Mouse (Mus musculus) C2C12 (cell line): ENCODE measurements at regions not wholly inside any gene's neighbourhood (a gene's known extent, or its start where the extent isn't known, plus 50 kb on each side); places are given as distances from the start of the nearest gene placed in this dataset.

Experiments used
- CEBPB ChIP-seq: IDR thresholded peaks from one replicate; pipeline ENCODE4 v1.6.1; 2011; ENCODE audit warnings: low read depth, mild to moderate bottlenecking, control low read depth, moderate library complexity
- CTCF ChIP-seq: IDR thresholded peaks from one replicate; pipeline ENCODE4 v1.5.1; 2011; ENCODE audit not compliant: control insufficient read depth, insufficient read depth, insufficient read length
- MAX ChIP-seq: IDR thresholded peaks from one replicate; pipeline ENCODE4 v1.6.1; 2011; ENCODE audit warnings: mild to moderate bottlenecking, control low read depth
- MYOD1 ChIP-seq: IDR thresholded peaks from one replicate; pipeline ENCODE4 v1.6.1; 2011; ENCODE audit warnings: low read depth; ENCODE audit not compliant: control insufficient read depth, insufficient read length
- USF1 ChIP-seq: IDR thresholded peaks from one replicate; pipeline ENCODE4 v1.6.1; 2011; ENCODE audit warnings: low read depth, mild to moderate bottlenecking, control low read depth, moderate library complexity

DNA sequence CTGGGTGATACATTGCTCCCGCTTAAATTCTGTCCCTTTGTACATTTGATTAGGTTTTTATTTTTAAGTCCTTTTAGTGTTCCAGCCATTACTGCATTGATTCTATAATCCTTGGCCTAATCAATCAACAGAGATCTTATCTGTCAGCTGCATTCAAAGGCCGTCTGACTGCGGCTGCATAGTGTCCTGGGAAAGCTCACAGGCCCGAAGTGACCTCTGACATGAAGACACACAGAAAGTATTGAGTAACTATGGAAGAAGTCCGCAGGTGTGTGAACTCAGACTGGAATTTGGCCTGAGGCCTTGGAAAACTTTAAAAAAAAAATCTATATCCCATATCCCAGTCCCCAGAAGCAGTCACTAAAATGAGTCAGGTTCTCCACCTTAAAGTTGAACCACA is 67.4 kb upstream of the Ptpn13 start:
- no peak for TF ChIP-seq CTCF
- TF ChIP-seq MAX = no peak
- no peak for TF ChIP-seq USF1
- TF ChIP-seq MYOD1 = no peak
- no peak for TF ChIP-seq CEBPB
